Mouse (Mus musculus): ENCODE data around the gene Pdcd4. TPM values are rescaled to one million over a fixed set of nuclear protein-coding genes. Genes with fewer than 3 reads are reported as not detected.
"Not testable (repeated sequence)": the region's sequence is repeated elsewhere in the genome, so short reads cannot be mapped to it uniquely, and the experiment has no call there.

Gene Pdcd4
- total RNA-seq, 2 experiments from 2014 or later = 13.6 to 15.8 TPM

- intact Hi-C loops (cut with DNase I) = no loop called here
- no peak for DNase-seq
Measured at GRCm38 (mm10) chr19:53898498-53898897, 6.5 kb downstream of the Pdcd4 start.

GRCm38 (mm10) chr19:53898970-53899900, 7.2 kb downstream of the Pdcd4 start:
- intact Hi-C loops (cut with DNase I) = no loop called here
- DNase-seq = no peak

GRCm38 (mm10) chr19:53899941-53900610, 8.0 kb downstream of the Pdcd4 start:
- DNase-seq = no peak
- intact Hi-C loops (cut with DNase I) = loop anchor here (5.0 to 10.0 kb wide), 3 partner anchors 48 to 255 kb away; no protein-coding TSS in a partner anchor

GRCm38 (mm10) chr19:53901931-53902738, 10.1 kb downstream of the Pdcd4 start:
- DNase-seq = no peak
- intact Hi-C loops (cut with DNase I) = loop anchor here (5.0 to 10.0 kb wide), 3 partner anchors 50 to 257 kb away; no protein-coding TSS in a partner anchor

- peak; percentile 88 to 95 for DNase-seq
- intact Hi-C loops (cut with DNase I) = loop anchor here (5.0 to 10.0 kb wide), 3 partner anchors 51 to 258 kb away; no protein-coding TSS in a partner anchor
Measured at GRCm38 (mm10) chr19:53902739-53903487, 10.9 kb downstream of the Pdcd4 start.

GRCm38 (mm10) chr19:53903507-53904321, 11.7 kb downstream of the Pdcd4 start:
- intact Hi-C loops (cut with DNase I) = loop anchor here (5.0 to 10.0 kb wide), 3 partner anchors 51 to 259 kb away; no protein-coding TSS in a partner anchor

GRCm38 (mm10) chr19:53904833-53905480, 12.9 kb downstream of the Pdcd4 start:
- DNase-seq = no peak
- intact Hi-C loops (cut with DNase I) = loop anchor here (5.0 to 10.0 kb wide), 3 partner anchors 53 to 260 kb away; no protein-coding TSS in a partner anchor

More at GRCm38 (mm10) chr19:53903507-53904321, 11.7 kb downstream of the Pdcd4 start:
- peak; percentile 26 to 38 for DNase-seq

- no peak for DNase-seq
- intact Hi-C loops (cut with DNase I) = loop anchor here (10.0 kb wide), 1 partner anchor 261 kb away; no protein-coding TSS in a partner anchor
Measured at GRCm38 (mm10) chr19:53906033-53906702, 14.1 kb downstream of the Pdcd4 start.

- intact Hi-C loops (cut with DNase I) = loop anchor here (10.0 kb wide), 1 partner anchor 262 kb away; no protein-coding TSS in a partner anchor
- not testable (repeated sequence) for DNase-seq
Measured at GRCm38 (mm10) chr19:53906703-53907070, 14.7 kb downstream of the Pdcd4 start.

- no peak for DNase-seq
- intact Hi-C loops (cut with DNase I) = no loop called here
Measured at GRCm38 (mm10) chr19:53914950-53915349, 22.9 kb downstream of the Pdcd4 start.

GRCm38 (mm10) chr19:53919541-53919940, 27.5 kb downstream of the Pdcd4 start:
- intact Hi-C loops (cut with DNase I) = no loop called here

GRCm38 (mm10) chr19:53921996-53922395, 30.0 kb downstream of the Pdcd4 start:
- intact Hi-C loops (cut with DNase I) = loop anchor here (5.0 to 10.0 kb wide), 2 partner anchors 150 to 287 kb away; no protein-coding TSS in a partner anchor
- DNase-seq = not testable (repeated sequence)

More at GRCm38 (mm10) chr19:53919541-53919940, 27.5 kb downstream of the Pdcd4 start:
- DNase-seq = no peak

GRCm38 (mm10) chr19:53925338-53925751, 33.3 kb downstream of the Pdcd4 start:
- no peak for DNase-seq
- intact Hi-C loops (cut with DNase I) = loop anchor here (10.0 kb wide), 1 partner anchor 291 kb away; no protein-coding TSS in a partner anchor

GRCm38 (mm10) chr19:53926705-53927104, 34.7 kb downstream of the Pdcd4 start:
- intact Hi-C loops (cut with DNase I) = loop anchor here (10.0 kb wide), 1 partner anchor 292 kb away; no protein-coding TSS in a partner anchor
- DNase-seq = no peak

GRCm38 (mm10) chr19:53929218-53929617, 37.2 kb downstream of the Pdcd4 start:
- intact Hi-C loops (cut with DNase I) = loop anchor here (10.0 kb wide), 1 partner anchor 294 kb away; no protein-coding TSS in a partner anchor
- no peak for DNase-seq

GRCm38 (mm10) chr19:53933050-53933449, 41.0 kb downstream of the Pdcd4 start:
- intact Hi-C loops (cut with DNase I) = no loop called here
- no peak for DNase-seq

- DNase-seq = no peak
- intact Hi-C loops (cut with DNase I) = no loop called here
Measured at GRCm38 (mm10) chr19:53934046-53934445, 42.0 kb downstream of the Pdcd4 start.

Measured in gastrocnemius, postnatal 36 days (tissue).